Mouse (Mus musculus): ENCODE results near the gene Gm42417. TPM values are rescaled to one million over a fixed set of nuclear protein-coding genes. Genes with fewer than 3 reads are reported as not detected.
A peak's percentile ranks its signal among the peaks of the same experiment; 100 is the strongest.

Gm42417 gene
- total RNA-seq, 2 experiments from 2014 or later = 193 to 229 TPM

- DNase-seq = no peak
These were observed 19.6 kb downstream of the Gm42417 start for GRCm38 (mm10) chr1:36519626-36520025.

GRCm38 (mm10) chr1:36518259-36518658 lies 21.0 kb downstream of the Gm42417 start:
- no peak for DNase-seq

- DNase-seq = no peak
These were observed 25.5 kb downstream of the Gm42417 start for GRCm38 (mm10) chr1:36513718-36514117.

GRCm38 (mm10) chr1:36513310-36513709 lies 25.9 kb downstream of the Gm42417 start:
- no peak for DNase-seq

DNA sequence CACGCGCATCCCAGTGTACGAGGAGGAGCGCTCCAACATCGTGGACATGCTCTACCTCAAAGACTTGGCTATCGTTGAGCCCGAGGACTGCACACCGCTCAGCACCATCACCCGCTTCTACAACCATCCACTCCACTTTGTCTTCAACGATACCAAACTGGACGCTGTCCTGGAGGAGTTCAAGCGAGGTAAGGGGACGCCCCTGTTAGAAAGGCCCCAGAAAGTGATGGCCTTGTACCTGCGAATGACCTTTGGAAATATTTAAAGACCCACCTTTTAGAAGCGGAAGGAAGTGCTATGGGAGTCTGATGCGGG lies 26.3 kb downstream of the Gm42417 start:
- no peak for DNase-seq

GRCm38 (mm10) chr1:36512089-36512965 lies 26.9 kb downstream of the Gm42417 start:
- peak; percentile 62 for DNase-seq

- DNase-seq = peak; percentile 100
These were observed 27.8 kb downstream of the Gm42417 start, which contains the start of gene Cnnm3 for GRCm38 (mm10) chr1:36511289-36512021. Gene Cnnm3 (plus strand): TSS chr1:36511867.

GRCm38 (mm10) chr1:36508238-36508637 lies 31.0 kb downstream of the Gm42417 start:
- no peak for DNase-seq

DNA sequence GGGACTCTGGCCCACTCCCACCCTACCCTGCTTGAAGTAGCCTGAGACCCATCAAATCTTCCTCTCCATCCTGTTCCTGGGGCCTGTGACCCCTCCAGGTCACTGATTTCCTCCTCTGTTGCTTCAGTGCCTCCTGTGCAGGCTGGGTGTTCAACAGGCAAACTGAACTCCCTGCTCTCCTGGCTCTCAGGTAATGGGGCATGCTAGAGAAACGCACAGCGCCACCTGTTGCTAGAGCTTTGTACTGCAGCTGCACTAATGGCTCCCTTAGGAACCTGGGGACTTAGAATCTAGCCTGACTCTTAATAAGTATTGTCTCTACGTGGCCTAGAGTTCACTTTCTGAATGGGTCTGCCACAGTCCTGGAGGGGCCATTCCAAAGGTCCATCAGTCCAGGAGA lies 38.0 kb downstream of the Gm42417 start:
- DNase-seq = peak; percentile 83

GRCm38 (mm10) chr1:36497312-36497711 lies 41.9 kb downstream of the Gm42417 start:
- DNase-seq = no peak

GRCm38 (mm10) chr1:36496719-36497118 lies 42.5 kb downstream of the Gm42417 start:
- DNase-seq = no peak

- DNase-seq = no peak
These were observed 45.9 kb downstream of the Gm42417 start for GRCm38 (mm10) chr1:36493299-36493698.

GRCm38 (mm10) chr1:36492416-36493139 lies 46.7 kb downstream of the Gm42417 start:
- peak; percentile 63 for DNase-seq

- no peak for DNase-seq
These were observed 49.6 kb downstream of the Gm42417 start for GRCm38 (mm10) chr1:36489661-36490060.

DNA sequence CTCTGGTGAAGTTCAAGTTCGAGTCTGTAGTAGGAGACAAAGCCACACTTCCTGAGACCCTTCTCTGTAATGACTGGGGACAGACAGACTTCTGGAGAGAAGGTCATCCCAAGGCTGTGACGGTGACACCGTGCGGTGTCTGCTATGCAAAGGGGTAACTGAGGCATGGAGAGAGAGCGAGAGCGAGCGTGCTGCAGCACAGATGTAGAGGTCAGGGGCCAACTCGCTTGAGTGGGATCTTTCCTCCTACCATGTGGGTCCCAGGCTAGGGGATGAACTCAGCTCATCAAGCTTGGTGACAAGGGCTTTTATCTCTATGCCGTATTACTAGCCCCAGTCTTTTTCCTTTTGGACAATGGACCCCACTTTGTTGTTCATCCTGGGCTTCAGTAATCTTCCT lies 52.1 kb downstream of the Gm42417 start:
- no peak for DNase-seq

DNA sequence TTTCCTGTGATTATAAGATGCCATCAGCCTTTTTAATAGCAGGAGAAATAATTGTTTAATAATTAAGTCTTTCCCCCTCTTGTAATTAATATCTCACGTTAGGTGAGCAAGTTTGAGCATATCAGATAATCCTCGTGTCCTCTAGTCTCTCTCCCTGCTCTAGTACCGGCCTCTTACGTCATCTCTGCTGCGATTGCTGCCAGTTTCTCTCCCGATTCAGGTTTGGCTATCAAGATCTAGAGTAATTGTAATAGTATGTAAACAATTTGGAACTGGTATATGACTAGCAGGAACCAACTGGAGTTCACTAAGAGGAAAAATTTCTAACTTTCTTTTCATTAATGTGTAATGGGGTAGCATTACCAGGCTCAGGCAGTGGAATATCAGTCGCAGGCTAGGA lies 54.1 kb downstream of the Gm42417 start:
- no peak for DNase-seq

- DNase-seq = no peak
These were observed 55.4 kb downstream of the Gm42417 start for GRCm38 (mm10) chr1:36483825-36484224.

Small RNA genes within 50 kb of the gene (microRNA-seq; reads per million reads assigned to microRNA genes)
- gene Gm47280 = 0 reads per million in 2 experiments

Other genes starting within 250 kb of the Gm42417 start
- gene Arid5a, start 231.7 kb downstream of the Gm42417 start, total RNA-seq (2021) = 10 to 100 TPM; 15.5 to 16.4 TPM
- 10 to 100 TPM; 28.4 to 36.9 TPM for gene Kansl3, start 170.2 kb downstream of the Gm42417 start, total RNA-seq (2021)
- not detected for gene Fer1l5, start 167.1 kb downstream of the Gm42417 start, total RNA-seq (2021)
- gene Lman2l, start 94.2 kb downstream of the Gm42417 start, total RNA-seq (2021) = 10 to 100 TPM; 17.7 to 20.3 TPM
- 1 to 10 TPM; 4.3 to 5.7 TPM for gene Cnnm4, start 67.8 kb downstream of the Gm42417 start, total RNA-seq (2021)
- 10 to 100 TPM; 14.5 to 18.2 TPM for gene Cnnm3, start 27.6 kb downstream of the Gm42417 start, total RNA-seq (2021)
- 100 to 1,000 TPM; 419 to 469 TPM for gene Ankrd23, start 2.5 kb downstream of the Gm42417 start, total RNA-seq (2021)
- gene Ankrd39, start 8.0 kb upstream of the Gm42417 start, total RNA-seq (2021) = 10 to 100 TPM; 10.9 to 11.4 TPM
- 10 to 100 TPM; 16.3 to 22.4 TPM for gene Sema4c, start 18.9 kb upstream of the Gm42417 start, total RNA-seq (2021)
- gene Fam178b, start 143.8 kb upstream of the Gm42417 start, total RNA-seq (2021) = 1 to 10 TPM; 3.0 to 3.1 TPM
- 1,000 to 10,000 TPM; 1,243 to 1,338 TPM for gene Cox5b, start 152.0 kb upstream of the Gm42417 start, total RNA-seq (2021)
- gene 4933424G06Rik, start 170.7 kb upstream of the Gm42417 start, total RNA-seq (2021) = not detected
- 100 to 1,000 TPM; 134 to 146 TPM for gene Actr1b, start 175.0 kb upstream of the Gm42417 start, total RNA-seq (2021)
- gene Zap70, start 222.4 kb upstream of the Gm42417 start, total RNA-seq (2021) = under 1 TPM; 0.34 to 0.38 TPM

All from gastrocnemius, postnatal 10 days (tissue).